17 mouse cellular contexts compared by ENCODE assay signal in genomic region chr12:116952452-116953205, GRCm38 (mm10).
A peak's percentile ranks its signal among the peaks of the same experiment; 100 is the strongest.
DNase-seq lines count a peak whose midpoint lies in the region; ATAC-seq and TF ChIP-seq lines count a peak whose summit lies in the region.
"Had no signal": no experiment of that assay in that cellular context is flagged by ENCODE, and none has a peak within 500 bp of the region (broad histone marks: within the 10 kb centered on the region; RNA-seq: fewer than 3 reads in every experiment).

No protein-coding gene starts in this region.

- peaks cover 3% of the 10 kb centered on the region; the same call in 1 of the 2 replicates for H3K4me1 ChIP-seq in hindbrain, embryonic 12.5 days
- 0 out of 2 replicates have a peak, but pooled peaks cover 6% of the 10 kb centered on the region for H3K4me1 ChIP-seq in hindbrain, embryonic 14.5 days (replicated peaks; ENCODE audit: control insufficient read depth, insufficient read depth, low read length)
- H3K4me1 ChIP-seq in hindbrain, embryonic 13.5 days (replicated peaks), result peaks cover 15% of the 10 kb centered on the region
- no peaks in the 10 kb centered on the region for H3K4me1 ChIP-seq in neural tube, embryonic 14.5 days (ENCODE audit: control insufficient read depth, insufficient read depth, low read length)
- H3K4me1 ChIP-seq in liver, embryonic 12.5 days, result no peaks in the 10 kb centered on the region
- H3K4me1 ChIP-seq: intestine, embryonic 15.5 days; limb, embryonic 15.5 days had no signal

- no peak overlapping the region for H3K4me2 ChIP-seq in hindbrain, embryonic 12.5 days (replicated peaks)
- no peak overlapping the region for H3K4me2 ChIP-seq in hindbrain, embryonic 14.5 days (replicated peaks)
- no peak overlapping the region for H3K4me2 ChIP-seq in hindbrain, embryonic 13.5 days
- H3K4me2 ChIP-seq in neural tube, embryonic 14.5 days (ENCODE audit: low read depth, low read length), result no peak overlapping the region
- H3K4me2 ChIP-seq in liver, embryonic 12.5 days, result no peak overlapping the region
- H3K4me2 ChIP-seq: heart, embryonic 12.5 days; intestine, embryonic 15.5 days; limb, embryonic 15.5 days had no signal

- no peak for DNase-seq in hindbrain, embryonic 14.5 days (ENCODE audit: low spot score)
- DNase-seq in brain, embryonic 14.5 days (ENCODE audit: low read depth), result peak; percentile 68
- DNase-seq in c-Kit-positive CD71-positive TER-119-positive erythroid progenitor cells, embryonic 14.5 days (ENCODE audit: low spot score), result no peak
- DNase-seq: cerebellum, postnatal 14 days; gastrocnemius, postnatal 36 days; liver, postnatal 0 days; lung, postnatal 14 days; right cerebral cortex, postnatal 4 days; thymus, adult 18-20 months had no signal

- H3K9me3 ChIP-seq in hindbrain, embryonic 12.5 days (replicated peaks), result no peaks in the 10 kb centered on the region
- H3K9me3 ChIP-seq in hindbrain, embryonic 14.5 days (ENCODE audit: control insufficient read depth, low read length), result no peaks in the 10 kb centered on the region
- no peaks in the 10 kb centered on the region for H3K9me3 ChIP-seq in hindbrain, embryonic 13.5 days
- no peaks in the 10 kb centered on the region for H3K9me3 ChIP-seq in neural tube, embryonic 14.5 days (ENCODE audit: control insufficient read depth, low read length)
- no peaks in the 10 kb centered on the region for H3K9me3 ChIP-seq in liver, embryonic 12.5 days (replicated peaks)
- H3K9me3 ChIP-seq: heart, embryonic 12.5 days; intestine, embryonic 15.5 days; limb, embryonic 15.5 days had no signal

- WGBS in hindbrain, embryonic 12.5 days, result 70% methylated on average over 13 of the region's 13 CpGs
- 56% methylated on average over 13 of the region's 13 CpGs for WGBS in hindbrain, embryonic 14.5 days
- WGBS in hindbrain, embryonic 13.5 days, result 69% methylated on average over 13 of the region's 13 CpGs
- WGBS in neural tube, embryonic 14.5 days, result 71% methylated on average over 13 of the region's 13 CpGs
- WGBS in liver, embryonic 12.5 days (ENCODE audit: insufficient replicate concordance), result 69% methylated on average over 13 of the region's 13 CpGs

- TF ChIP-seq CTCF in brain, embryonic 14.5 days (IDR thresholded peaks at IDR 0.05; ENCODE audit: borderline replicate concordance, extremely low read depth, insufficient read depth, insufficient read length), result no peak

- ATAC-seq in hindbrain, embryonic 12.5 days (ENCODE audit: low FRiP score), result peak; percentile 34
- no peak for ATAC-seq in hindbrain, embryonic 14.5 days (ENCODE audit: low FRiP score)
- ATAC-seq in hindbrain, embryonic 13.5 days (ENCODE audit: low FRiP score), result peak; percentile 61; the same call in 1 of the 2 replicates
- ATAC-seq in neural tube, embryonic 14.5 days (ENCODE audit: low read depth), result 0 out of 2 replicates have a peak, but pooled peaks have one; percentile 45
- no peak for ATAC-seq in liver, embryonic 12.5 days
- ATAC-seq: intestine, embryonic 15.5 days; liver, postnatal 0 days had no signal

- no peak for TF ChIP-seq POLR2A in brain, embryonic 14.5 days (IDR thresholded peaks at IDR 0.05; ENCODE audit: borderline replicate concordance, extremely low read depth, insufficient read depth, insufficient read length, poor library complexity, severe bottlenecking)

- no peaks in the 10 kb centered on the region for H3K36me3 ChIP-seq in hindbrain, embryonic 12.5 days
- H3K36me3 ChIP-seq in hindbrain, embryonic 14.5 days (replicated peaks; ENCODE audit: control insufficient read depth, insufficient read depth), result no peaks in the 10 kb centered on the region
- H3K36me3 ChIP-seq in hindbrain, embryonic 13.5 days, result no peaks in the 10 kb centered on the region
- H3K36me3 ChIP-seq in neural tube, embryonic 14.5 days (ENCODE audit: control insufficient read depth, insufficient read depth, low read length), result no peaks in the 10 kb centered on the region
- no peaks in the 10 kb centered on the region for H3K36me3 ChIP-seq in liver, embryonic 12.5 days
- H3K36me3 ChIP-seq: heart, embryonic 12.5 days; intestine, embryonic 15.5 days; limb, embryonic 15.5 days had no signal

- no peak overlapping the region for H3K4me3 ChIP-seq in hindbrain, embryonic 12.5 days
- H3K4me3 ChIP-seq in hindbrain, embryonic 14.5 days (replicated peaks; ENCODE audit: low read length), result no peak overlapping the region
- H3K4me3 ChIP-seq in hindbrain, embryonic 13.5 days, result no peak overlapping the region
- no peak overlapping the region for H3K4me3 ChIP-seq in neural tube, embryonic 14.5 days (ENCODE audit: low read depth, low read length)
- no peak overlapping the region for H3K4me3 ChIP-seq in liver, embryonic 12.5 days
- H3K4me3 ChIP-seq: erythroblast, embryonic 14.5 days; heart, embryonic 12.5 days; intestine, embryonic 15.5 days; limb, embryonic 15.5 days had no signal

- H3K9ac ChIP-seq in hindbrain, embryonic 12.5 days, result no peak overlapping the region
- H3K9ac ChIP-seq in hindbrain, embryonic 14.5 days, result no peak overlapping the region
- H3K9ac ChIP-seq in hindbrain, embryonic 13.5 days, result no peak overlapping the region
- no peak overlapping the region for H3K9ac ChIP-seq in neural tube, embryonic 14.5 days (replicated peaks; ENCODE audit: low read depth, low read length)
- no peak overlapping the region for H3K9ac ChIP-seq in liver, embryonic 12.5 days
- H3K9ac ChIP-seq: heart, embryonic 12.5 days; intestine, embryonic 15.5 days; limb, embryonic 15.5 days; liver, postnatal 0 days had no signal

- H3K27ac ChIP-seq in hindbrain, embryonic 12.5 days, result peak overlapping the region; percentile 44; the same call in 1 of the 2 replicates
- no peak overlapping the region for H3K27ac ChIP-seq in hindbrain, embryonic 14.5 days
- H3K27ac ChIP-seq in hindbrain, embryonic 13.5 days, result peak overlapping the region; percentile 52
- no peak overlapping the region for H3K27ac ChIP-seq in neural tube, embryonic 14.5 days (ENCODE audit: low read depth, low read length)
- H3K27ac ChIP-seq in liver, embryonic 12.5 days, result no peak overlapping the region
- H3K27ac ChIP-seq: intestine, embryonic 15.5 days; limb, embryonic 15.5 days had no signal

- H3K27me3 ChIP-seq in hindbrain, embryonic 12.5 days, result no peaks in the 10 kb centered on the region
- no peaks in the 10 kb centered on the region for H3K27me3 ChIP-seq in hindbrain, embryonic 14.5 days (ENCODE audit: control insufficient read depth, insufficient read depth, low read length)
- no peaks in the 10 kb centered on the region for H3K27me3 ChIP-seq in hindbrain, embryonic 13.5 days
- H3K27me3 ChIP-seq in neural tube, embryonic 14.5 days (ENCODE audit: control insufficient read depth, insufficient read depth, low read length), result no peaks in the 10 kb centered on the region
- H3K27me3 ChIP-seq in liver, embryonic 12.5 days (replicated peaks), result no peaks in the 10 kb centered on the region
- H3K27me3 ChIP-seq: heart, embryonic 12.5 days; intestine, embryonic 15.5 days; limb, embryonic 15.5 days had no signal

Comparison
In these comparisons a context has a peak if more than half of its experiments do, and no peak if none do; other contexts are left out.
1. ATAC-seq: peak in hindbrain, embryonic 12.5 days (single experiment), hindbrain, embryonic 13.5 days (single experiment) and neural tube, embryonic 14.5 days (single experiment); none in hindbrain, embryonic 14.5 days (single experiment) and liver, embryonic 12.5 days (single experiment).
2. H3K27ac ChIP-seq: peak in hindbrain, embryonic 12.5 days (single experiment) and hindbrain, embryonic 13.5 days (single experiment); none in hindbrain, embryonic 14.5 days (single experiment), neural tube, embryonic 14.5 days (single experiment) and liver, embryonic 12.5 days (single experiment).